In the genomic region with DNA sequence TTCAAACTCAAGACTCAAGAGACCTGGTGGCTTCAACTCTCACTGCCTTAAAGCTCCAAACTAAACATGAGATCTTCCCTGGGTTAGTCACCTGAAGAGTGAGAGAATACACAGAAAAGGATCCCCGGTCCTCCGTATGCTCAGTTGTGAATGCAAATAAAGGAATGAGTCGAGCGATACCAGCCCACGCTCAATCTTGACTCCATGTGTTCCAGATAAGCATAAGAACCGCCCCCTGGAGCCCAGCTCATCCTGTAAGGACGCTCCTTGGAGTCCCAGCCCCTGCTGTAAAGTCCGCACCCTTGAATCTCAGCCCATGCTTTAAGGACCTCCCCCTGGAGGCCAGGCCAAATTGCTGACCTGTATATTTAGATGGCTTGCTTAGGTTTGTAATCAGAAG, we compare ENCODE assay signal across 20 mouse cellular contexts. TPM values are rescaled to one million over a fixed set of nuclear protein-coding genes. Genes with fewer than 3 reads are reported as not detected.
DNase-seq lines count a peak whose midpoint lies in the region; ATAC-seq lines count a peak whose summit lies in the region.
"Had no signal": no experiment of that assay in that cellular context is flagged by ENCODE, and none has a peak within 500 bp of the region (broad histone marks: within the 10 kb centered on the region; RNA-seq: fewer than 3 reads in every experiment).

No protein-coding gene starts in this region.

- no peak for ATAC-seq in megakaryocyte progenitor cell, adult 5-6 weeks (replicated peaks; ENCODE audit: poor library complexity)
- ATAC-seq: activated CD4-positive, CD25-positive, alpha-beta regulatory T cell, adult 4 months; forebrain, embryonic 16.5 days; hindbrain, embryonic 16.5 days had no signal

- peak; percentile 20 to 49 for DNase-seq in frontal cortex, postnatal 36 days (ENCODE audit: low spot score in 2 of 2)
- DNase-seq in frontal cortex, postnatal 14 days (ENCODE audit: low spot score in 2 of 2): no peak
- peak; percentile 85 for DNase-seq in brain, adult 2 months (ENCODE audit: low read depth, low spot score)
- DNase-seq in layer of hippocampus, adult 9-10 months (ENCODE audit: low spot score): peak; percentile 33
- DNase-seq in right cerebral cortex, postnatal 25 days: peak; percentile 28
- DNase-seq in adrenal gland, adult 18-20 months (ENCODE audit: low spot score in 2 of 2): no peak
- no peak for DNase-seq in kidney, adult 8-10 months
- DNase-seq: cerebellum, adult 9-10 months; gastrocnemius, postnatal 36 days; heart, postnatal 36 days; kidney, adult 9 months; lung, postnatal 14 days; thymus, postnatal 36 days had no signal

RNA-seq across cellular contexts. Expression of gene Nms, which starts 8.2 kb away (rescaled TPM):
- total RNA-seq in adrenal gland, adult 18-20 months (2021): not detected
- not detected in 2 replicates for total RNA-seq in megakaryocyte progenitor cell, adult 5-6 weeks (2015)
- total RNA-seq in megakaryocyte progenitor cell, adult 5-6 weeks (2017): not detected in 2 replicates
- total RNA-seq: adrenal gland, postnatal 4 days; gastrocnemius, postnatal 36 days; heart, postnatal 36 days; megakaryocyte-erythroid progenitor cell, adult 5-6 weeks; midbrain, postnatal 0 days had no signal

RNA-seq across cellular contexts. Expression of gene Chst10, which starts 32.8 kb away (rescaled TPM):
- total RNA-seq in adrenal gland, adult 18-20 months (2021): 1 to 10 TPM; 1.4 to 1.9 TPM
- 0.32 and 1.7 TPM in 2 replicates for total RNA-seq in megakaryocyte progenitor cell, adult 5-6 weeks (2015)
- total RNA-seq in megakaryocyte progenitor cell, adult 5-6 weeks (2017): 0.25 and 0.57 TPM in 2 replicates

RNA-seq across cellular contexts. Expression of gene Pdcl3, which starts 54.6 kb away (rescaled TPM):
- total RNA-seq in adrenal gland, adult 18-20 months (2021): 10 to 100 TPM; 77.9 to 91.3 TPM
- total RNA-seq in megakaryocyte progenitor cell, adult 5-6 weeks (2015): 67.0 and 76.1 TPM in 2 replicates
- total RNA-seq in megakaryocyte progenitor cell, adult 5-6 weeks (2017): 56.1 and 63.5 TPM in 2 replicates

Comparison
In these comparisons a context has a peak if more than half of its experiments do, and no peak if none do; other contexts are left out.
1. DNase-seq: peak in frontal cortex, postnatal 36 days (2 of 2), brain, adult 2 months (single experiment), layer of hippocampus, adult 9-10 months (single experiment) and right cerebral cortex, postnatal 25 days (single experiment); none in frontal cortex, postnatal 14 days (0 of 2), adrenal gland, adult 18-20 months (0 of 2) and kidney, adult 8-10 months (0 of 2).